8 mouse cellular contexts compared by ENCODE assay signal in genomic region chr7:28810107-28811066, GRCm38 (mm10). TPM values are rescaled to one million over a fixed set of nuclear protein-coding genes. Genes with fewer than 3 reads are reported as not detected.
DNase-seq lines count a peak whose midpoint lies in the region; ATAC-seq and TF ChIP-seq lines count a peak whose summit lies in the region.

No protein-coding gene starts in this region.

- H3K4me1 ChIP-seq in bone marrow, adult 2 months (ENCODE audit: control insufficient read depth, insufficient read depth, low read length), result peaks cover 7% of the 10 kb centered on the region
- peaks cover 43% of the 10 kb centered on the region for H3K4me1 ChIP-seq in embryonic facial prominence, embryonic 15.5 days
- peaks cover 35% of the 10 kb centered on the region for H3K4me1 ChIP-seq in limb, embryonic 15.5 days

- peak overlapping the region; percentile 94 for H3K4me2 ChIP-seq in embryonic facial prominence, embryonic 15.5 days (replicated peaks)
- H3K4me2 ChIP-seq in limb, embryonic 15.5 days, result peak overlapping the region; percentile 90

- no peaks in the 10 kb centered on the region for H3K9me3 ChIP-seq in embryonic facial prominence, embryonic 15.5 days (replicated peaks)
- no peaks in the 10 kb centered on the region for H3K9me3 ChIP-seq in limb, embryonic 15.5 days

- no peaks in the 10 kb centered on the region for H3K27me3 ChIP-seq in embryonic facial prominence, embryonic 15.5 days
- H3K27me3 ChIP-seq in limb, embryonic 15.5 days, result no peaks in the 10 kb centered on the region

- peak; percentile 93 for ATAC-seq in embryonic facial prominence, embryonic 15.5 days (ENCODE audit: insufficient number of reproducible peaks, low FRiP score, low TSS enrichment, low read depth)
- ATAC-seq in limb, embryonic 15.5 days (ENCODE audit: insufficient number of reproducible peaks, low FRiP score, low TSS enrichment, low read depth), result peak; percentile 93

- under 1% methylated on average over 70 of the region's 70 CpGs for WGBS in bone marrow, adult 2 months
- under 1% methylated on average over 70 of the region's 70 CpGs for WGBS in embryonic facial prominence, embryonic 15.5 days
- under 1% methylated on average over 61 of the region's 70 CpGs for WGBS in limb, embryonic 15.5 days

- TF ChIP-seq POLR2A in bone marrow, adult 2 months (IDR thresholded peaks at IDR 0.05; ENCODE audit: borderline replicate concordance, control insufficient read depth, low read depth, low read length), result peak; percentile 92

- peaks cover 24% of the 10 kb centered on the region for H3K36me3 ChIP-seq in embryonic facial prominence, embryonic 15.5 days
- H3K36me3 ChIP-seq in limb, embryonic 15.5 days, result peaks cover 32% of the 10 kb centered on the region

- peak; percentile 100 for DNase-seq in 416B (ENCODE audit: low read depth)
- DNase-seq in heart, adult 8-10 months (ENCODE audit: low spot score), result peak; percentile 99
- DNase-seq in kidney, adult 9 months, result peak; percentile 100
- DNase-seq in monocyte, adult 2 months (ENCODE audit: low read depth in 1 of 2, low spot score in 2 of 2), result peak; percentile 99 to 100
- DNase-seq in spleen, postnatal 36 days (ENCODE audit: low spot score in 2 of 2), result peak; percentile 97 to 99

- peak overlapping the region; percentile 99 for H3K27ac ChIP-seq in bone marrow, adult 2 months (ENCODE audit: control insufficient read depth, insufficient read depth, low read depth, low read length, poor library complexity)
- peak overlapping the region; percentile 100 for H3K27ac ChIP-seq in embryonic facial prominence, embryonic 15.5 days (replicated peaks)
- peak overlapping the region; percentile 100 for H3K27ac ChIP-seq in limb, embryonic 15.5 days

- H3K9ac ChIP-seq in embryonic facial prominence, embryonic 15.5 days, result peak overlapping the region; percentile 84
- H3K9ac ChIP-seq in limb, embryonic 15.5 days, result peak overlapping the region; percentile 74

- peak overlapping the region; percentile 98 for H3K4me3 ChIP-seq in bone marrow, adult 2 months (replicated peaks; ENCODE audit: control insufficient read depth, low read depth, low read length)
- peak overlapping the region; percentile 79 for H3K4me3 ChIP-seq in embryonic facial prominence, embryonic 15.5 days (replicated peaks)
- H3K4me3 ChIP-seq in limb, embryonic 15.5 days, result peak overlapping the region; percentile 76

- peak; percentile 22; the same call in 1 of the 2 replicates for TF ChIP-seq CTCF in bone marrow, adult 2 months (IDR thresholded peaks at IDR 0.05; ENCODE audit: control insufficient read depth, insufficient read depth, low read length)

RNA-seq across cellular contexts. Expression of gene Hnrnpl, which starts 2.0 kb away (rescaled TPM):
- 274 and 541 TPM in 2 replicates for polyA plus RNA-seq in bone marrow, adult 2 months (2011; ENCODE audit: insufficient read depth, insufficient read length, low replicate concordance, missing spikeins)
- 211 and 225 TPM in 2 replicates for polyA plus RNA-seq in embryonic facial prominence, embryonic 15.5 days (2015; fragmentation: Nextera tagmentation; extraction: Ambion mirVana)
- 100 to 1,000 TPM; 185 to 230 (median 214) TPM for total RNA-seq in heart, adult 8-10 months (2022)
- polyA plus RNA-seq in limb, embryonic 15.5 days (2015; fragmentation: Nextera tagmentation; extraction: Ambion mirVana), result 201 and 221 TPM in 2 replicates

RNA-seq across cellular contexts. Expression of gene Ech1, which starts 14.6 kb away (rescaled TPM):
- polyA plus RNA-seq in bone marrow, adult 2 months (2011; ENCODE audit: insufficient read depth, insufficient read length, low replicate concordance, missing spikeins), result 64.4 and 98.5 TPM in 2 replicates
- 226 and 231 TPM in 2 replicates for polyA plus RNA-seq in embryonic facial prominence, embryonic 15.5 days (2015; fragmentation: Nextera tagmentation; extraction: Ambion mirVana)
- 1,000 to 10,000 TPM; 2,066 to 2,754 (median 2,219) TPM for total RNA-seq in heart, adult 8-10 months (2022)
- polyA plus RNA-seq in limb, embryonic 15.5 days (2015; fragmentation: Nextera tagmentation; extraction: Ambion mirVana), result 217 and 232 TPM in 2 replicates

RNA-seq across cellular contexts. Expression of gene Rinl, which starts 21.6 kb away (rescaled TPM):
- 29.1 and 94.3 TPM in 2 replicates for polyA plus RNA-seq in bone marrow, adult 2 months (2011; ENCODE audit: insufficient read depth, insufficient read length, low replicate concordance, missing spikeins)
- polyA plus RNA-seq in embryonic facial prominence, embryonic 15.5 days (2015; fragmentation: Nextera tagmentation; extraction: Ambion mirVana), result 3.8 and 4.7 TPM in 2 replicates
- total RNA-seq in heart, adult 8-10 months (2022), result 1 to 10 TPM; 1.4 to 3.0 (median 1.6) TPM
- 4.7 and 5.6 TPM in 2 replicates for polyA plus RNA-seq in limb, embryonic 15.5 days (2015; fragmentation: Nextera tagmentation; extraction: Ambion mirVana)

RNA-seq across cellular contexts. Expression of gene Lgals4, which starts 23.3 kb away (rescaled TPM):
- 31.4 and 67.1 TPM in 2 replicates for polyA plus RNA-seq in bone marrow, adult 2 months (2011; ENCODE audit: insufficient read depth, insufficient read length, low replicate concordance, missing spikeins)
- 15.4 and 18.0 TPM in 2 replicates for polyA plus RNA-seq in embryonic facial prominence, embryonic 15.5 days (2015; fragmentation: Nextera tagmentation; extraction: Ambion mirVana)
- total RNA-seq in heart, adult 8-10 months (2022), result 10 to 100 TPM; 17.3 to 32.1 (median 24.6) TPM
- 11.6 and 13.8 TPM in 2 replicates for polyA plus RNA-seq in limb, embryonic 15.5 days (2015; fragmentation: Nextera tagmentation; extraction: Ambion mirVana)

RNA-seq across cellular contexts. Expression of gene Nfkbib, which starts 43.1 kb away (rescaled TPM):
- polyA plus RNA-seq in bone marrow, adult 2 months (2011; ENCODE audit: insufficient read depth, insufficient read length, low replicate concordance, missing spikeins), result 7.9 and 12.1 TPM in 2 replicates
- 42.8 and 47.1 TPM in 2 replicates for polyA plus RNA-seq in embryonic facial prominence, embryonic 15.5 days (2015; fragmentation: Nextera tagmentation; extraction: Ambion mirVana)
- 10 to 100 TPM; 22.8 to 29.1 (median 28.1) TPM for total RNA-seq in heart, adult 8-10 months (2022)
- polyA plus RNA-seq in limb, embryonic 15.5 days (2015; fragmentation: Nextera tagmentation; extraction: Ambion mirVana), result 41.5 and 49.2 TPM in 2 replicates

Comparison
In these comparisons a context has a peak if more than half of its experiments do, and no peak if none do; other contexts are left out.
1. Peak in every context shown above with its lines: DNase-seq, ATAC-seq, H3K4me3 ChIP-seq and H3K27ac ChIP-seq.